Mouse (Mus musculus) kidney, postnatal 36 days (tissue): ENCODE data around the gene Gpr107.

Source experiments
- DNase-seq, 2 experiments: peaks; one replicate each; pipeline ENCODE4 v3.0.0; 2021 to 2022; ENCODE audit warnings: mixed read lengths in 2 of 2

Gene Gpr107

DNA sequence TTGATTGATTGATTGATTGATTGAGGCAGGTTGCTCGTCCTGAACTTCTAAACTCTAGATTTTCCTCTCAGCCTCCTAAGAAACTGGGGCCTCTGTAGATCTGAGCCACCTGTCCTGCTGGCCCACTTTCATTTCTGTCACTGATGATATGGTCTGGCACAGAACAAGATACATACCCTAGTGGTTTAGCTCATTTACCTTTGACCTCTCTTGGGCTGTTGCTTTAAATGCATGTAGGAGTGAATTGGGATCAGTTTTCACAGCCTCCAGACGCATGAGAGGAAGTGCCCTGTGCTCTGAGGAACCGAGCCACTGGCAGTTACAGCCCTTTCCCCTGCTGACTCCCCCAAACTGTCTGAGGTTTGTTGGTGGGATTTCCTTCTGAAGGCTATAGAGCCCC is 50.2 kb downstream of the Gpr107 start:
- DNase-seq, result no peak

DNA sequence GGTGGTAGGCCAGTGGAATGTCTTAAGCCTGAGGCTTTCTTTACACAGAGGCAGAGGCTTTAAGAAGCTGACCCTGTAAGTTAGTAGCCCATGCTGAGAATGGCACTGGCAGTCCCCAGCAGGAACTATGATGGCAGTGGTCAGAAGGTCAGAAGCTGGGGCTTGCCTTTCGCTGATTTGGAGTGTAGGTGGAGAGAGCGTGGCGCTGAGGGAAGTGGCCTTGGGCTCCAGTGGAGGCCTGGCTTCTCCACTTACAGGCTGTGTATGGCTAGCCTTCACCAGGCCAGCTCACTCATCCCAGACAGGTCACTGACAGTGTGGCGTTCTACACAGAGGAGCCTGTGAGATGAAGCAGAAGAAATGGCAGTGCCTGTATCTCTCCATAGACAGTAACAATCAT is 50.8 kb downstream of the Gpr107 start:
- no peak for DNase-seq

DNA sequence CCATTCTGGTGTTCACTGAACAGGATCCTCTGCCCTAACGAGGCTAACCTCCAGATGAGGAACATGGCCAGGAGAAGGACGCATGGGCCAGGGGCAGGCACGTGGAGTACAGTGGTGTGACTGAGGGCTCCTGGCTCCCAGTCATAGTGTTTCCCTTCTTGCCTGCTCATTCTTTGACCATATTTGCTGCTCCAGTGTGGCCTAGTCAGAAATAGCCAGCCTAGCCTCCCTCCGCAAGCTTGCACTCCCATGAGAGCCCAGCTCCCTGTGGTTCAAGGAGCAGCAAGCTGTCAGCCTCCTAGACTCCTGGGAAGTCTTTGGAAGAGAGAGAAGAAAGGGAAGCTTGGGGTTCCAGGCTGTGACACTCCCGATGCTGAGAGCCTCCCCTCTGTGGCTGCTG is 52.6 kb downstream of the Gpr107 start:
- no peak for DNase-seq

DNA sequence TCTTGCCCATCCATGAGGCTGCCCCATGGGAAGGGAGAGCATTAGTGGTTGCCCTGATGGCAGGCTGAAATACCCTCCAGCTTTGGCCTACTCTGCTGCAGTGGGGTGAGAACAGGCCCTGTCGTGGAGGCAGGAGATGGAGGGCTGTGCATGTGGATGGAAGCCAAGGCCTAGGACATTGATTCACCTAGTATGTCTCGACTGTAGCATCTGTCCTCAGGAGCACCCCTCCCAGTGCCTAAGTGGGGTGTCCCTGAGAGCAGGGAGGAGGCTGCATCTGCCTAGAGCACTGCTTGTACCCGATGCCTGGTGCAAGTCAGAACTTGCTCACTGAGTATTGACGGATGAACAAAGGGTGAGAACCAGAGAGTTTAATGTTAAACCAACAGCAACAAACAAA is 54.1 kb downstream of the Gpr107 start:
- no peak for DNase-seq

DNA sequence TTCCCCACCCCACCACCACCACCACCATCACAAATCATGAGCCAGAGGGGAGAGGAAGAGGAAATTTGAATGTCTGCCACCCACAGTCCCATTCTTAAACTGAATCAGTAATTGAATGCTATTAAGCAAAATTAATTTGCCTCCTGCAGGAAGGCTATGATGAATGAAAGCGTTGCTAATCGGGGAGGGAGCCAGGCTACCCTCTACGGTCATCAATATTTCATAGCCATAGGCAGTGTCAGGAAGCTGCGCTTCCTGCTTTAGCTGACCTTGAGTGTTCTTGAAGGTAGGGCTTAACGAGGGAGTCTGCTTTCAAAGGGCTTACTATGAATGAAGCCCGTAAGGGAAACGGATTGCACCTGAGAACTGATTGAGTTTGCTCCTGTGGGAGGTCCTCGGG is 54.8 kb downstream of the Gpr107 start:
- no peak for DNase-seq

DNA sequence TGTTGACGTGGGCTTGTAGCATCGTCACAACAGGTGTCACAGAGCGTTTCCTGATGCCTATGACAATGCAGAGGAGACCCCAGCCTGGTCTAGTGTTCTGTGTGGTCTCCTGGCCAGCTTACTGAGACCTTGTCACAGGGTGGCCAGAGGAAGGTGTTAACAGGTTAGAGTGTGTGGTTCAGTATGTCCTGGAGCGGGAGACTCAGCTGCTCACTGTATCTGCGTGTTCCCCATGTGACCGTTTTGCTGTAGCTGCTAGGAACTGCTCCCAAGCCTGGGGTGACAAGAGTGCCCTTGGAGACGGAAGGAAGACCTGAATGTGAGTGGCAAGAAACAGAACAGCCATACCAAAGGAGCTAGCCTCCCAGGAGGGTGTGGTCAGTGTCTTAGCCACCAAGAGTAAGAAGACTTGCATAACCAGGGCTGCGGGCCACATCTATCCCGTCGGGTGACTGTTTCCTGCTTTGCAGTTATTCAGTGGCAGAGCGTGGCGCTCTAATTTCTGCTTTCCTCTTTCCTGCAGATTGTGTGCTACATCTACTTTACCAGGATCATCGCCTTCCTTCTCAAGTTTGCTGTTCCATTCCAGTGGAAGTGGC is 56.5 kb downstream of the Gpr107 start:
- DNase-seq, result no peak

DNA sequence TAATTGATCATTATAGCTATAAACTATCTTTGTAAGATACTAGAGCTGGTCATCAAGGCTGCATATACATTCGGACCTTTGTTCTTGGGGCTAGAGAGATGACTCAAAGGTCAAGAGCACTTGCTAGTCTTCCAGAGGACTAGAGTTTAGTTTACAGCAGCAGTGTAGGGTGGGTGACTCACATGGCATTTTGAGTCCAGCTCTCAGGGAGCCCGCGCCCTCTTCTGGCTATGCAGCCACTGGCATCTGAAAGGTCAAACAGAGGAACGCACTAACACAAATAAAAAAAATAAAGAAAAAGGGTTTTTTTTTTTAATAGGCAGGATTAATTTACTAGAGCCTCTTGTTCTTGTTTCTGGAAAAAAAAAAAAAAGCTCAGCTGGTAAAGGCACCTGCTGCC is 57.4 kb downstream of the Gpr107 start:
- peak; percentile 8 to 47 for DNase-seq

DNA sequence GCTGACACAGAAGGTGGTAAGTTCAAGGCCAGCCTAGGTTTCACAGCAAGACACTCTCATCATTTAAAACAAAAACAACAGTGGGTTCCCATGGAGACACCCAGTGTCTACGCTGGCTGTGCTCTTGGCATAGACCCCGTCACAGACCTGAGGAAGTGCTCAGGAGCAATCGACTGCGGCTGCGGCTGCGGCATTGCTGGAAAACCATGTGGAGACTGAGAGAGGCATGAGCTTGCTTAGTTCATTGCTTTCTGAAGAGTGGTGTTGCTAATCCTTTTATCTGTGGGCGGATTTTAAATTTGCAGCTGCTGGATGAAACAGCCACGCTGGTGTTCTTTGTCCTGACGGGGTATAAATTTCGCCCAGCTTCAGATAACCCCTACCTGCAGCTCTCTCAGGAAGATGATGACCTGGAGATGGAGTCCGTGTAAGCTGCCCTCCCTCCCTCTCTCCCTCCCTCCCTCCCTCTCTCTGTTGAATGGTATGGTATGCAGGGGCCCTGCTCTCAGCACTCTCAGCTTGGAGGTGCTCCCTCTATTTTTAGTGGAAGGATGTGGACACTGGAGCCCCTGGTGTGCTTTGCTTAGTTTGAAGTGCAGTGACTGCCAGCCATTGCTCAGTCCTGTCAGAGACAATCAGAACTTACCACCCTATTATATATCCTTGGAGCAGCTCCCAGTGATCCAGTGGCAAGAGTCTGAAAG is 58.2 kb downstream of the Gpr107 start:
- DNase-seq, result no peak

DNA sequence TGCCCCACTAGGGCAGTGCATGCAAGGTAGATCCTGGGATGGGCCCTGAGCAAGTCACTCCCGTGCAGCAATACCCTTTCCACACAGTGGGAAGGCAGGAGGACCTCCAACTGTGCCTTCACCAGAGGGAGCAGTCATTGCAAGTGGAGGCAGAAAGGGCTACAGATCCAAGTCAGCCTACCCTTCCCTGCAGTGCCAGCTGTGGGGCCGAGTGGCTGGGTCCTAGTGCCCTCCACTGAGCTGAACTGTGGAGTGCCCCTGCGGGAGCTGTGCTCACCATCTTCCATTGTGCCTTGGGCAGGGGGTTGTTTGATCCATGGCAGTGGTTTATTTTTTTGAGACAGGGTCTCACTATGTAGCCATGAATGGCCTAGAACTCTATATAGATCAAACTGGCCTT is 59.1 kb downstream of the Gpr107 start:
- no peak for DNase-seq

DNA sequence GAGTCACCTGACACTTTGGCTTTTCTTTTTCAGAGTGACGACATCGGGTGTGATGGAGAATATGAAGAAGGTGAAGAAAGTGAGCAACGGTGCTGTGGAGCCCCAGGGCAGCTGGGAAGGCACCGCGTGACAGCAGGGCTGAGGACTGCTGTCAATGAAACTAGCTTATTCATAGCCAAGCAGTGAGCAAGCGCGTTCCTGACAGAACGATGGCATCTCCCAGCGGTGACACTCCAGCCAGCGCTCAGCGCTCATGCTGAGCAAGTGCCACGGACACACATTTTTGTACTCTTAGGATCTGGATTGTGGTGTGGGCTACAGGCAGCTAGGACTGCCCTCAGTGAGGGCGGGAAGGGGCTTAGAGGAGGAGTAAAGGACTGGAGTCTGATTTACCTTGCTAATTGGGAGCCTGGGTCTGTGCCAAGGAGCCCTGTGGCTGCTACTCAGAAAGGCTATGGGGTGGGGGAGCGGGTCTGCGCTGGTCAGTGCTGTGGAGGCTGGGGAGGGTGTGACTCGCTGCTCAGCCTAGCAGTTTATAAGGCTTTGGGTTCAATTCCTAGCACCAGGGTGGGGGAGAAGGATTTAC is 62.2 kb downstream of the Gpr107 start:
- no peak for DNase-seq

DNA sequence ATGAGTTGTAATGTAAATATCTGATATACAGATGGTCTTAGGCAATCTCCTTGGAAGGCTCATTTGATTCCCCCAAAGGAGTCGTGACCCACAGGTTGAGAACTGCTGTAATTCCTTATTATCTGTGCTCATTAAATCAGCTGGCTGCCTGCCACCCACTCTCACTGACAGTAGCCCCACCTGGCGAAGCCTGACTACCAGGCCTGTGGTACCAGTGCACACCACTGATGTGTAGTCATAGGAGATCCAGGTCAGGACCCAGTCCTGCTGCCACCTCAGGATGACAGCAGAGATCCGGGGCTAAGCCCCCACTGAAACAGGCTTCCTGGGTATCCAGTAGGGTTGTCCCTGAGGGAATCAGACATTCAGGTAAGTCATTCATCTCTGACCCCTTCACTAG is 66.5 kb downstream of the Gpr107 start:
- no peak for DNase-seq

DNA sequence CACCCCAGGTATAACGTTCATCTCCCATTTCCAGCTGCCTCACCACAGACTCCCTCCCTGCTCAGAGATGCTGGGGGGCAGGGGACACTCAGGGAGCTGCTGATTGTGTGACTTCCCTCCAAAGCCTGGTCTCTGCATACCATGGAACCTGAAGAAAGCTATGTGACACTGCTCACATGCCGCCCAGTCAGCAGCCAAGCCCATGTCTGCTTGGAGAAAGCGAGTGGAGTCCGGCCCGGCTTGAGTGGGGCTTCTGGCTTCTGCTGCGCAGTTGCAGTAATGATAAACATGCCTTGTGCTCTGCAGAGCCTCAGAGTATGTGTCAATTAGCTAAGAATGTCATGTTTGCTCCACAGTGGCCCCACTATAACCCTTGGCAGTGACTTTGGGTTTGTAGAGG is 67.4 kb downstream of the Gpr107 start:
- DNase-seq, result no peak

DNA sequence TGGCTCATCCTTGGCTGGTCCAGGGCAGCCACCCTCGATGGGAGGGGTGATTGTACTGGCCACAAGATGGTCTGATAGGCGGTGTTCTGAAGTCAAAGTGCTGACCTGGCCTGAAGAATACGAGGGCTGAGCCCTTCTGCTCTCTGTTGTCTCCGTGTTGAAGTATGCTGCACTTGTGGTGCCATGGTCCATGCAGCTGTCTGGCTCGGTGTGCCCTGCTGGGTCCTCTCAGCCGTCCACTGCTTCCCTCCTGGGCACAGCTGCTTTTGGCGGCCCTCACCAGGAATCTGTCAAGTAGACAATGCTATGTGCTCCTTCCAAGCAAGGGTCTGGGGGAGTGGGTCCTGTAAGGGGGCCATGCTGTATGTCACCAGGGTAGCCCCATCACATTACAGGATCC is 68.7 kb downstream of the Gpr107 start:
- DNase-seq, result no peak

DNA sequence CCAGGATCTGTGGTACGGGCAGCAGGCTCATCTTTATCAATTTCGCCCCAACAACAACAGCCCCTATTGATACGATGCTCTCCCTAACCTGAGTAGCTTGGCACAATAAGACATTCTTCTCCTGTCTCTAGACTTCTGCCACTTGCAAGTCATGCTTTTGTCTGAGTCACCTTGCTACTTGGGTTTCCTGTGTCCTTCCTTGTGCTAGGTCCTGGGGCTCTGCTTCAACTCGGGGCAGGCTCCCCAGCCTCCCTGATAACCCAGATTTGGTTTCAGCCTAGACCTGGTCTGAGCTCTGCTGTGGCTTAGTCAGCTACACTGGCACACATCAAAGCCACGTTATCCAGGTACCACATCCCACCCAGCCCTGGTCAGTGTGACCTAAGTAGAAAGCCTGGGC is 69.5 kb downstream of the Gpr107 start:
- DNase-seq, result no peak

DNA sequence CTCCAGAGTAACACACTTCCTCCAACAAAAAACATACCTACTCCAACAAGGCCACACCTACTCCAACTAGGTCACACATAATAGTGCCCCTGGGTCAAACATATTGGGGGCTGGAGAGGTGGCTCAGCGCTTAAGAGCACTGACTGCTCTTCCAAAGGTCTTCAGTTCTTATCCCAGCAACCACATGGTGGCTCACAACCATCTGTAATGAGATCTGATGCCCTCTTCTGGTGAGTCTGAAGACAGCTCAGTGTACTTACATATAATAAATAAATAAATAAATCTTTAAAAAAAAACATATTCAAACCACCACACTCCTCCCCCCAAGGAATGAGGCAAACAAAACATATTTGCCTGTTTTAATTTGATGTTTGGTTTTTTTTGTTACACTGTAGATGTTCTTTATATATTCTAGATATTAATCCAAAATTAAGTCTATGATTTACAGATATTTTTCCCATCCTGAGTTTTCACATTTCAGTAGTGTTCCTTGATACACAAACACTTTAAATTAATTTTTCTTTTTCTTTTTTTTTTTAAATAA is 76.7 kb downstream of the Gpr107 start:
- DNase-seq, result no peak

DNA sequence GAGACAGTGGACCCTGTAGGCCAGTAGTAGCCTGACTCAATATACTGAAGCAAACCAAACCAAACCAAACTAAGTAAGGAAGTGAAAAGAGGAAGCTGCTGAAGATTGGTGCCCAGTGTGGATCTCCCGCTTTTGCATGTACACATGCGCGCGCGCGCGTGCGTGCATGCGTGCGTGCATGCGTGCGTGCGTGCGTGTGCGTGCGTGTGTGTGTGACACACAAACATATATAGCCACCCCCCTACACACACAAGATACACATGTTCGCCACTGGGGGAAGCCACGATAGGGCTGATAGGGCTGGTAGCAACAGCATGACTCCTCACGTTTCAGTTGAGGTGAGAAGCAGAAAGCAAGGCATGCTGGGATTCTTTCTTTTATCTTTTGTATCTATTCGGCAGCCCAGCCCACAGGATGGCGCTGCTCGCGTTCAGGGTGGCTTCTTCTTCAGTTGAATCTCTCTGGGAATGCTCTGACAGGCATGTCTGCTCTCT is 87.1 kb downstream of the Gpr107 start:
- peak; percentile 34 to 66 for DNase-seq

DNA sequence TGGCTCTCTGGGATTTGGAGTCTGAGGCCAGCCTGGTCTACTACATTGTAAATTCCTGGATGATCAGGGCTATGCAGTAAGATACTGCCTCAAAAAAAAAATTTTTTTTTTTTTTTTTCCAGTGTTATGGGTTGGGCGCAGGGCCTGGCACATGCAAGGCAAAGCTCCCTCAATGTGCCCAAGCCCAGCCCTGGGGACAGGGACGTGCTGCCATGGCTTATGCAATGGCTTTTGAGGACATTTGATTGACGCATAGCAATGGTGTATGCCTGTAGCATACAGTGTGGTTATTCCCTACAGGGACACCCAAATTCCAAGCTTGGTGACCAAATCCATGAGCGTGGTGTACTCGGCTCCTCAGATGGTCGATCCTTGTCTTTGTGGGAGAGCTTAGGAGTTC is 87.7 kb downstream of the Gpr107 start:
- no peak for DNase-seq

DNA sequence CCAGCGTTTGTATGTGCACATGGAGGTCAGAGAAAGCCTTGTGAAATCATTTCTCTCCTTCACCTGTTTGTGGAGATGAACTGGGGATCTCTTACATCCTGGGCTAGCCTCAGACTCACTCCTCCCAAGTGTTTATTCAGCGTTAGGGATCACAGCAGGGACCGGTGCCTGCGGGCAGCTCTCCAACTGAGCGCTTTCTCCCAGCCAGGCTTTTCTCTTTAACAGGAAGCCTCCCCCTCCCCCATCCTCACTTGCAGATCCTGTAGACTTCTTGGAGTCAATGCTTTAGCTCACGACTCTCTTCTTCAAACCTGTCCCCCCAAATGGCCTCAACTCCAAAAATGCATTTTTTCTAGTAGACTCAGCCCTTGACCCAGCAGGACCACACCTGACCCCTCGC is 89.5 kb downstream of the Gpr107 start:
- DNase-seq, result peak in 1 of 2 experiments; percentile 42

DNA sequence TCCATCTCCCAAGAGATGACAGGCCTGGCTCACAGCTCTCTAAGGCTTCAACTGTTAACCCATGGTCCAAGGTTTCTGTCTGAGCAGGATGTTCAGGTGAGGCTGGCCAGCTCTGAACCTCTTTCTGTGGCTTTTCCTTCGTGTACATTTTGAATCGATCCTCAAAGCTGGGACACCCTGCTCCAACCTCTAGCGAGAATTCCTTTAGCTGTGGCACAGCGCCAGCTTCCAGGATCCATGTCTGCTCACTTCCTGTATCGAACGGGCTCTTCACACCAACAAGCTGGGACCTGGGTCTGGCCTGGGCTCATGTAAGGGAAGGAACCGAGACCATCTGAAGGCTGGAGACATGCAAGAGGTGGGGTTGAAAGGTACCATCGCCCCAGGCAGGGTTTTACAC is 92.1 kb downstream of the Gpr107 start:
- no peak for DNase-seq

DNA sequence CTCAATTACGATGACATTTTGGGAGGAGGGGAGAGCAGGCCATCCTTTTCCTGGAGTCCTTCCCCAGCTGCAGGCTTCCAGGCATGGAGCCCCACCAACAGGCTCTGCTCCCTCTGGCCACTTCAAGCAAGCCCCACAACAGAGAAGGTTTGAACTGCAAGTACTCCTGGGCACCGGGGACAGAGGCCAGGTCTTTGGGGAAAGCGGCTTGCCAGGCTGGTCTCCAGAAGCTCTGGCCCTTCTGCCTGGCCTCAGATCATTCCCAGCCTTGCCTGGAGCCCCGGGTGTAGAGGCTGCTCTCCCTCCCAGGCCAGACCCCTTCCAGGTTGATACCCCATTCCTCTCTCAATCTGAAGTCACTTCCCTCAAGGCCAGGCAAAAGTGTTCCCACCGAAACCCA is 92.9 kb downstream of the Gpr107 start:
- no peak for DNase-seq

DNA sequence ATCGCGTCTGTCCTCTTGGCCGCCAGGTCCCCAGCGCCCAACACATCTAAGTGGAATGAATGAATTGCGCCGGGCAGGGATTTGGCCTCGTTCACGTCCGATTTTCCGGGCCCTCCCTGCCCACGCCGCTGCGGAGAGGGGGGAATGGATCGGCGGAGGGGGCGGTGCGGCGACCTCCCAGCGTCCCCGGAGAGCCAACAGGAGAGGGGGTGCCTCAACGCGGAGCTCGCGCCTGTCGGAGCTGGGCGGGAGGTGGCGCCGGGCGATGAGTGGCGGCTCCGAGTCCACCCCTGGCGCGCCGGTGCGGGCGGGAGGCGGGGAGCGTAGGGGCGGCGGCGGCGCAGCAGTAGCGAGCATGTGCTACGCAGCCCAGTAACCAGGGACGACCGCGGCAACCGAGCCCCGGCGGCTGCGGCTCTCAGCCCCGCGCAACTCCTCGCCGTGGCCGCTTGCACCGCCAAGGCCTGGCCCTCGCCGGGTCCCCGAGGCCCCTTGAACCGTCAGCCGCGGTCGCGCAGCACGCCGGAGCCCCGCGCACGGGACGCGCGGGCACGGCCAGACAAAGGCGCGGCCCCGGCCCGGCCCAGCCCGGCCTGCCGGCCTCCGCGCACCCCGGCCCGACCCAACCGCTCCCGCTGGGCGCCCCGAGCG is 93.5 kb downstream of the Gpr107 start, which contains the start of gene Ncs1:
Gene Ncs1 (plus strand): TSS at position 333 of the 651 bp plus-strand sequence.
- DNase-seq, result peak; percentile 72 to 87

DNA sequence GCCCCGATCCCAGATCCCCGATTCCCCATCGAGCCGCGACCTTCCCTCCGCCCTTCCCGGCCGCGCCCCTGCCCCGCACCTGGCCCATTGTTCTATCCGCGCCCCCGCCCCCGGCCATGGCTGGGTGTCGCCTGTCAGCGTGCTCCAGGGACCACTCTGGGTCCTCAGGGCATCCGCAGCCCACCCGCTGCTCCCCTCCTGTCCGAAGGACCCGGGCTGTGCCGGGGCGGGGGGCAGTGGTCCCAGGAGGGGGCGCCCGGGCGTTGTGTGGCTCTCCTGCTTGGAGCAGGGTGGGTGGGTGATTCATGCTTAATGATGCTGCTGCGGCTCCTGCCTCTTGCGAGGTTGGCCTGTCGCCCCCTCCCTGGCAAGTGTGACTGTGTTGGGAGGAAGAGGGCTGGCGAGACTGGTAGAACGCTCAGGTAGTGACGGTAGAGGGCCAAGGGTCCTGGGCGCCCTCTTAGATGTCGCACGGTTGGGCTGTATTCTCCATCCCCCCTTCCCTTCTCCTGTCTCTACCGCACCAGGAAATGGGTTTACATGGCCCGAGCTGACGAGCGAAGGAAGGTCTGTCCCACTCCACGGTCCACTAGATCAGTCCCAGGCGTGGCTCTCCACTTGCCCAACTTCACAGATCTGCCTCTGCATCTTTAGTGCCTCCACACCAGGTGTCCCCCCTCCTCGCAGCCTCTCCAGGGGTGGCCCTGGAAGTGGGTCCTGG is 94.3 kb downstream of the Gpr107 start:
- DNase-seq, result peak in 1 of 2 experiments; percentile 33

DNA sequence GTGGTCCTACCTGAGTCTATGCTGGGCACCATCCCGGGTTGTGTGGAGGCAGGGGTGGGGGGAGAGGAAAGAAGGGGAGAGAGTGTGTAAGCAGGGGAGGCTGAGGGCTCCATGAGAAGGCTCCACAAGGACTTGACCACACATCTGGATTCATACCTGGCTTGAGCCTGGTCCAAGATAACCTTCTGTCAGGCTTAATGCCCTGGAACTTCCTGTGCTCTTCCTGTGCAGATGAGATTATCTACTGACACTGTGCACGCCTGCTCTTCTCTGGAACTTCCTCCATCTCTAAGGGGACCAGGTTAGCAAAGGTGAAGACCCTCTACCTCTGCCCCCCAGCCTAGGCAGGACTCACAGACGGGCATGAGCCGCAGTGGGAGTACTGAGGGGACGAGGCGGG is 96.7 kb downstream of the Gpr107 start:
- DNase-seq, result no peak
